Mouse (Mus musculus): ENCODE results near the gene Hs6st3. TPM values are rescaled to one million over a fixed set of nuclear protein-coding genes. Genes with fewer than 3 reads are reported as not detected.

The Hs6st3 gene
- polyA plus RNA-seq, 2 experiments = 0.02 TPM; not detected in 1

DNA sequence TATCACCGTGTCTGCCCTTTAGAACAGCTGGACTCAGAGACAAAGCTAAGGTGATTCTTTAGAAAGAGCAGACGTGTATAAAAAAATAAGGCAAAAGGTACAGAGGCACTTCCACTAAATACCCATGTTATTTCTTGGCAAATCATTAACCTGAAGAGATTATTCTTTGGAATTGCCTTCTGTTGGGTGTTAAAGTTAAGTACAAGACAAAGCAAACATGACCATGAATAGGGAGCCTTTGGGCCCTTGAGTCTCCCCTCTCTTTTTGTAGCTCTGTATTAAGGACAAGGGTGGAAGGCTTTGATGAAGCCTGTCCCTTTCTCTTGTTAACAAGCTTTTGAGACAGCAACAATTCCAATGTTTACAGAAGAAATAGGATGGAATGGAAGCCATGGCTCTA is 241.2 kb downstream of the Hs6st3 start:
- Histone ChIP-seq H3K4me3 (ENCODE audit: insufficient read depth in 1 of 2, low read depth in 2 of 2, low read length in 2 of 2) (no peak overlapping the region), H3K36me3 (replicated peaks; ENCODE audit: control insufficient read depth, insufficient read depth, low read depth) (no peaks in the 10 kb centered on the region), H3K9ac (replicated peaks) (no peak overlapping the region), H3K27me3 (ENCODE audit: control insufficient read depth, insufficient read depth, low read length) (no peaks in the 10 kb centered on the region), H3K9me3 (ENCODE audit: control insufficient read depth, low read length) (no peaks in the 10 kb centered on the region), H3K4me1 (replicated peaks; ENCODE audit: control insufficient read depth in 2 of 2, insufficient read depth in 2 of 2, low read length in 1 of 2) (no peaks in the 10 kb centered on the region), H3K27ac (no peak overlapping the region), H3K4me2 (ENCODE audit: low read depth) (no peak overlapping the region)
- WGBS (ENCODE audit: insufficient replicate concordance) = 35% methylated on average over 2 of the region's 2 CpGs
- no peak for DNase-seq (ENCODE audit: low read depth in 3 of 3, low spot score in 3 of 3)
- no peak for TF ChIP-seq EP300 (IDR thresholded peaks at IDR 0.05; ENCODE audit: low read depth)
- TF ChIP-seq CTCF (IDR thresholded peaks at IDR 0.05; ENCODE audit: low read depth) = no peak
- no peak for ATAC-seq (ENCODE audit: insufficient read depth)

DNA sequence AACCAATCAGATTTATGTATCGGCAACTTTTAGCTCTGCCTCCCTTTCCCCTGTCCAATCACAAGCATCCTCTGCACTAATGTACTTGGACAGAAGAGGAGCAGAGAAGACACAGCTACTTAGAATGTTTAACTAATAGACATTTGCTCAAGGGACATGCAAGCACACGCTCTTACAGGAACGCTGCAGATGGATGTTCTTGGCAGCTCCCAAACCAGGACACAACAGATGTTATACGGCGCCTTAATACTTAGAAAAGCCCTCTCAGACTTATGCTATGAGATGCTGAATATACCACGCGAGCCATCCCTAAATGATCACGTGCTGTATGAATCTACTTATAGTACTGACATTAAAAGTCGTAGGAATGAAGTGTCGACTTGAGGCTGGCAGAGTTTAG is 263.5 kb downstream of the Hs6st3 start:
- DNase-seq (ENCODE audit: low read depth in 3 of 3, low spot score in 3 of 3) = no peak
- Histone ChIP-seq H3K4me2 (ENCODE audit: low read depth) (no peak overlapping the region), H3K4me1 (replicated peaks; ENCODE audit: control insufficient read depth in 2 of 2, insufficient read depth in 2 of 2, low read length in 1 of 2) (no peaks in the 10 kb centered on the region), H3K27me3 (ENCODE audit: control insufficient read depth, insufficient read depth, low read length) (no peaks in the 10 kb centered on the region), H3K36me3 (replicated peaks; ENCODE audit: control insufficient read depth, insufficient read depth, low read depth) (no peaks in the 10 kb centered on the region), H3K9me3 (ENCODE audit: control insufficient read depth, low read length) (no peaks in the 10 kb centered on the region), H3K4me3 (ENCODE audit: insufficient read depth in 1 of 2, low read depth in 2 of 2, low read length in 2 of 2) (no peak overlapping the region), H3K9ac (replicated peaks) (no peak overlapping the region), H3K27ac (no peak overlapping the region)
- no peak for TF ChIP-seq EP300 (IDR thresholded peaks at IDR 0.05; ENCODE audit: low read depth)
- no peak for TF ChIP-seq CTCF (IDR thresholded peaks at IDR 0.05; ENCODE audit: low read depth)
- WGBS (ENCODE audit: insufficient replicate concordance) = 69% methylated on average over 10 of the region's 10 CpGs
- no peak for ATAC-seq (ENCODE audit: insufficient read depth)

DNA sequence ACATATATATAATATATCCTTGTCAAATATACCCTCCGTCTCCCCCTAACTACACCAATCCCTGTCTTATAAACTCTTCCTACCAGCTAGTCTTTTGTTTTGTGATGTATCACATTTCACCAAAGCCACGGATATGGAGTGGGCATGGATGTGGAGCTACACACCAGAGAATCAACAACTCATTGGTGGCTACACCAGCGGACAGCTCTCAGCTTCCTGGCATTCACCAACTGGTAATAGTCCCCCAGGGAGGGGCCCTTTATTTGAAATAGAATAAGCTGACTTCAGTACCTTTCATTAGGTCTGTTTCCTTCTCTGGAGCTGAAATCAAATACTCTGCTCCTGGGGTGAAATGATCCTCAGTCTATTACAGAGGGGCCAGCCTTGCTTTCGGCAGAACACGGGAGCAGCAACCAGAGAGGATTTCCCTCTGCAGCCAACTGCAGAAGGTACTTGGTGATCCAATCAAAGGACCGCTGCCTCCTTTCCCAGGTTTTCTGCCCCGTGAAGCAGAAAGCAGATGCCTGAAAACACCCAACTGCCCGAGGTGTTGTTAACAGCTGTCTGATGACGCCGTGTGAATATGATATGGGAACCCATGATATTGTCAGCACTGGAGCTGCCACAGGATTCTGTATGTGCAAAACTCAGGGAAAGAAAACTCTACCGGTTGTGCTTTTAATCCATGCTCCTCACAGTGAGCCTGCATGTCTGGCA is 271.4 kb downstream of the Hs6st3 start:
- no peak for DNase-seq (ENCODE audit: low read depth in 3 of 3, low spot score in 3 of 3)
- no peak for ATAC-seq (ENCODE audit: insufficient read depth)
- H3K9me3 ChIP-seq (ENCODE audit: control insufficient read depth, low read length) = no peaks in the 10 kb centered on the region
- TF ChIP-seq EP300 (IDR thresholded peaks at IDR 0.05; ENCODE audit: low read depth) (no peak), CTCF (IDR thresholded peaks at IDR 0.05; ENCODE audit: low read depth) (no peak)
- no peaks in the 10 kb centered on the region for H3K4me1 ChIP-seq (replicated peaks; ENCODE audit: control insufficient read depth in 2 of 2, insufficient read depth in 2 of 2, low read length in 1 of 2)
- no peaks in the 10 kb centered on the region for H3K36me3 ChIP-seq (replicated peaks; ENCODE audit: control insufficient read depth, insufficient read depth, low read depth)
- H3K4me3 ChIP-seq (ENCODE audit: insufficient read depth in 1 of 2, low read depth in 2 of 2, low read length in 2 of 2) = no peak overlapping the region
- H3K27me3 ChIP-seq (ENCODE audit: control insufficient read depth, insufficient read depth, low read length) = no peaks in the 10 kb centered on the region
- H3K27ac ChIP-seq = no peak overlapping the region
- no peak overlapping the region for H3K9ac ChIP-seq (replicated peaks)
- no peak overlapping the region for H3K4me2 ChIP-seq (ENCODE audit: low read depth)
- 63% methylated on average over 11 of the region's 11 CpGs for WGBS (ENCODE audit: insufficient replicate concordance)

DNA sequence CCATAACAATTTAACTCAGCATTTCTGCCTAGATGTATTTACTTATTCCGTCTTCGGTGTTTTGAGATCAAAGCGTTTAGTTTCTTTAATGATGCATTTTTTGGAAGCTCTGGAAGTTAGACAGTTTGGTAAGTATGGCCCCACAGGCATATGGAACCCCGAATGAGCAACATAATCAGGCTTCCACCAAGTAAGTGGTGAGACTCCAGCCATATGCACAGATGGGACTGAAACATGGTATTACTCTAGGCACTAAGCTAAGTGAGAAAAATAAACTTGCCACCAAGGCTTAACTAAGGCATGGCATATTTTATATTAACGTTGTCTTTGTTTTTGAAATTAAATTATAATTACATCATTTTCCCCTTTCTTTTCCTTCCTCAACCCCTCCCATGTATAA is 284.8 kb downstream of the Hs6st3 start:
- DNase-seq (ENCODE audit: low read depth in 3 of 3, low spot score in 3 of 3) (no peak), ATAC-seq (ENCODE audit: insufficient read depth) (no peak)
- H3K27me3 ChIP-seq (ENCODE audit: control insufficient read depth, insufficient read depth, low read length) = no peaks in the 10 kb centered on the region
- no peak overlapping the region for H3K27ac ChIP-seq
- H3K36me3 ChIP-seq (replicated peaks; ENCODE audit: control insufficient read depth, insufficient read depth, low read depth) = no peaks in the 10 kb centered on the region
- no peak for TF ChIP-seq CTCF (IDR thresholded peaks at IDR 0.05; ENCODE audit: low read depth)
- TF ChIP-seq EP300 (IDR thresholded peaks at IDR 0.05; ENCODE audit: low read depth) = no peak
- H3K4me2 ChIP-seq (ENCODE audit: low read depth) = no peak overlapping the region
- no peaks in the 10 kb centered on the region for H3K9me3 ChIP-seq (ENCODE audit: control insufficient read depth, low read length)
- no peaks in the 10 kb centered on the region for H3K4me1 ChIP-seq (replicated peaks; ENCODE audit: control insufficient read depth in 2 of 2, insufficient read depth in 2 of 2, low read length in 1 of 2)
- no peak overlapping the region for H3K9ac ChIP-seq (replicated peaks)
- no peak overlapping the region for H3K4me3 ChIP-seq (ENCODE audit: insufficient read depth in 1 of 2, low read depth in 2 of 2, low read length in 2 of 2)
- 60% methylated on average over 5 of the region's 5 CpGs for WGBS (ENCODE audit: insufficient replicate concordance)

DNA sequence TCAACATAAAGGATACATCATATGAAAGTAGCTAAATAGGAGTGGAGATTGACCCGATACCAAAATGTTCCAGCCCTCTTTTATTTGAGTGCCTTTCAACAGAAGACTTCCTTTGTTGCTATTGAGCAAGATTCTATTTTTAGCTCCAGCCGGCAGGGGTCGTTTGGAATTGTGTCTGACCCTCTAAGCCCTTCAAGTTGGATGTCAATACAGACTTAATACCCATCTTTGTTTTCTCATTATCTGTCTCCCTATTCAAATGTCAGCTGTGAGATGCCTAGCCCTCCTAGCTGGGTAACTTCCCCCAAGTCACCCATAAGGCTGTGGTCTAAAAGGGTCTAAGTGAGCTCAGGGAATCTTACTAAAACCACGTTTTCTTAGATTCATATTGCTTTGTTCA is 312.3 kb downstream of the Hs6st3 start:
- DNase-seq (ENCODE audit: low read depth in 3 of 3, low spot score in 3 of 3) (no peak), ATAC-seq (ENCODE audit: insufficient read depth) (no peak)
- no peaks in the 10 kb centered on the region for H3K9me3 ChIP-seq (ENCODE audit: control insufficient read depth, low read length)
- no peak overlapping the region for H3K9ac ChIP-seq (replicated peaks)
- no peaks in the 10 kb centered on the region for H3K4me1 ChIP-seq (replicated peaks; ENCODE audit: control insufficient read depth in 2 of 2, insufficient read depth in 2 of 2, low read length in 1 of 2)
- H3K27me3 ChIP-seq (ENCODE audit: control insufficient read depth, insufficient read depth, low read length) = no peaks in the 10 kb centered on the region
- H3K4me3 ChIP-seq (ENCODE audit: insufficient read depth in 1 of 2, low read depth in 2 of 2, low read length in 2 of 2) = no peak overlapping the region
- 16% methylated on average over 4 of the region's 4 CpGs for WGBS (ENCODE audit: insufficient replicate concordance)
- H3K27ac ChIP-seq = no peak overlapping the region
- H3K4me2 ChIP-seq (ENCODE audit: low read depth) = no peak overlapping the region
- TF ChIP-seq EP300 (IDR thresholded peaks at IDR 0.05; ENCODE audit: low read depth) (no peak), CTCF (IDR thresholded peaks at IDR 0.05; ENCODE audit: low read depth) (no peak)
- no peaks in the 10 kb centered on the region for H3K36me3 ChIP-seq (replicated peaks; ENCODE audit: control insufficient read depth, insufficient read depth, low read depth)

Data from liver, embryonic 14.5 days (tissue).